Mouse (Mus musculus) neural tube, embryonic 11.5 days (tissue): ENCODE data around the gene Cetn2. TPM values are rescaled to one million over a fixed set of nuclear protein-coding genes. Genes with fewer than 3 reads are reported as not detected.
A peak's percentile ranks its signal among the peaks of the same experiment; 100 is the strongest.

Experiments used
- ATAC-seq: fragments of 200-750 bp; cut with Nextera tagmentation; 2 replicates; pipeline ENCODE4 v1.8.0; 2017; ENCODE audit warnings: moderate number of reproducible peaks, mild to moderate bottlenecking, moderate TSS enrichment, moderate library complexity; ENCODE audit not compliant: insufficient read depth, low FRiP score, low TSS enrichment
- DNase-seq: peaks from one replicate; pipeline ENCODE4 v3.0.0-alpha.2; 2015; ENCODE audit warnings: low spot score
- H3K27ac ChIP-seq: fragments of 300-500 bp; sonication (generic); 2 replicates; pipeline ENCODE4 v1.5.1; 2014; ENCODE audit warnings: low read depth, mild to moderate bottlenecking, low read length
- H3K27me3 ChIP-seq: fragments of 300-500 bp; sonication (generic); 2 replicates; pipeline ENCODE4 v1.6.1; 2014; ENCODE audit warnings: mild to moderate bottlenecking, low read length, mixed read lengths; ENCODE audit not compliant: control insufficient read depth, insufficient read depth
- H3K36me3 ChIP-seq: fragments of 300-500 bp; sonication (generic); 2 replicates; pipeline ENCODE4 v1.6.1; 2014; ENCODE audit warnings: mild to moderate bottlenecking, low read length, moderate library complexity, mixed read lengths; ENCODE audit not compliant: control insufficient read depth, insufficient read depth
- H3K4me1 ChIP-seq: fragments of 300-500 bp; sonication (generic); 2 replicates; pipeline ENCODE4 v1.6.1; 2014; ENCODE audit warnings: low read length, mixed read lengths; ENCODE audit not compliant: control insufficient read depth, insufficient read depth
- H3K4me2 ChIP-seq: fragments of 300-500 bp; sonication (generic); 2 replicates; pipeline ENCODE4 v1.6.1; 2014; ENCODE audit warnings: low read depth, mild to moderate bottlenecking, moderate library complexity
- H3K4me3 ChIP-seq: fragments of 300-500 bp; sonication (generic); 2 replicates; pipeline ENCODE4 v1.5.1; 2014; ENCODE audit warnings: low read depth, low read length
- H3K9ac ChIP-seq: fragments of 300-500 bp; sonication (generic); 2 replicates; pipeline ENCODE4 v1.6.1; 2014; ENCODE audit warnings: mild to moderate bottlenecking, low read length
- H3K9me3 ChIP-seq: fragments of 300-500 bp; sonication (generic); 2 replicates; pipeline ENCODE4 v1.6.1; 2016; ENCODE audit warnings: low read length; ENCODE audit not compliant: control insufficient read depth
- WGBS: fragments of 180-500 bp; shearing (Covaris S2); extraction: QIAGEN DNeasy Blood & Tissue Kit; methylation state at CpG from one replicate; pipeline ENCODE4 v1.1.7; 2014; 5-methylcytosine and 5-hydroxymethylcytosine counted together
- polyA plus RNA-seq: library from polyadenylated mRNA; unstranded; fragments of >200 nt; fragmentation: Nextera tagmentation; extraction: Ambion mirVana; gene quantifications from 2 replicates; pipeline ENCODE4 v1.2.1, GENCODE M21; 2014

The Cetn2 gene
- polyA plus RNA-seq, 1 experiment from 2014 or later, result 92.2 TPM

- H3K36me3 ChIP-seq, result no peaks in the 10 kb centered on the region
- H3K4me1 ChIP-seq, result no peaks in the 10 kb centered on the region
- 16% methylated on average over 2 of the region's 2 CpGs for WGBS
- no peaks in the 10 kb centered on the region for H3K9me3 ChIP-seq
- no peak overlapping the region for H3K9ac ChIP-seq
- ATAC-seq (peak; percentile 74; the same call in 1 of the 2 replicates), DNase-seq (peak; percentile 12)
- H3K27me3 ChIP-seq, result no peaks in the 10 kb centered on the region
- no peak overlapping the region for H3K4me3 ChIP-seq
- H3K27ac ChIP-seq, result no peak overlapping the region
- no peak overlapping the region for H3K4me2 ChIP-seq
Measured at GRCm38 (mm10) chrX:72908404-72908741, 9.8 kb downstream of the Cetn2 start.

- Histone ChIP-seq H3K9ac (no peak overlapping the region), H3K27ac (no peak overlapping the region), H3K9me3 (no peaks in the 10 kb centered on the region), H3K4me2 (no peak overlapping the region), H3K36me3 (no peaks in the 10 kb centered on the region), H3K4me3 (no peak overlapping the region), H3K4me1 (no peaks in the 10 kb centered on the region), H3K27me3 (no peaks in the 10 kb centered on the region)
- 75% methylated on average over 6 of the region's 6 CpGs for WGBS
- ATAC-seq, result no peak
- no peak for DNase-seq
Measured at GRCm38 (mm10) chrX:72907619-72908403, 10.4 kb downstream of the Cetn2 start.

- Histone ChIP-seq H3K9ac (no peak overlapping the region), H3K27ac (no peak overlapping the region), H3K4me1 (no peaks in the 10 kb centered on the region), H3K27me3 (no peaks in the 10 kb centered on the region), H3K4me3 (no peak overlapping the region), H3K9me3 (no peaks in the 10 kb centered on the region), H3K36me3 (no peaks in the 10 kb centered on the region), H3K4me2 (no peak overlapping the region)
- 34% methylated on average over 1 of the region's 1 CpGs for WGBS
- ATAC-seq (no peak), DNase-seq (no peak)
Measured at GRCm38 (mm10) chrX:72902530-72902929, 15.7 kb downstream of the Cetn2 start.

- 71% methylated on average over 1 of the region's 1 CpGs for WGBS
- H3K27ac ChIP-seq, result no peak overlapping the region
- no peak for ATAC-seq
Measured at GRCm38 (mm10) chrX:72896055-72896437, 22.2 kb downstream of the Cetn2 start.

GRCm38 (mm10) chrX:72895388-72896054 lies 22.7 kb downstream of the Cetn2 start:
- H3K4me1 ChIP-seq, result no peaks in the 10 kb centered on the region
- no peaks in the 10 kb centered on the region for H3K27me3 ChIP-seq
- no peak overlapping the region for H3K9ac ChIP-seq
- ATAC-seq (peak; percentile 81), DNase-seq (peak; percentile 55)
- no peak overlapping the region for H3K4me3 ChIP-seq
- H3K9me3 ChIP-seq, result no peaks in the 10 kb centered on the region
- no peak overlapping the region for H3K27ac ChIP-seq
- H3K4me2 ChIP-seq, result no peak overlapping the region
- no peaks in the 10 kb centered on the region for H3K36me3 ChIP-seq
- 51% methylated on average over 5 of the region's 5 CpGs for WGBS

More at GRCm38 (mm10) chrX:72896055-72896437, 22.2 kb downstream of the Cetn2 start:
- H3K4me1 ChIP-seq, result no peaks in the 10 kb centered on the region
- no peak overlapping the region for H3K9ac ChIP-seq
- no peaks in the 10 kb centered on the region for H3K36me3 ChIP-seq
- H3K4me2 ChIP-seq, result no peak overlapping the region
- H3K27me3 ChIP-seq, result no peaks in the 10 kb centered on the region
- DNase-seq, result no peak
- no peak overlapping the region for H3K4me3 ChIP-seq
- no peaks in the 10 kb centered on the region for H3K9me3 ChIP-seq

Other genes starting within 250 kb of the Cetn2 start
- 0.81 and 1.0 TPM in 2 replicates for gene Gabrq, start 93.2 kb downstream of the Cetn2 start, polyA plus RNA-seq
- gene Nsdhl, start 146 bp upstream of the Cetn2 start, polyA plus RNA-seq, result 43.5 and 51.3 TPM in 2 replicates
- gene Zfp185, start 68.9 kb upstream of the Cetn2 start, polyA plus RNA-seq, result 4.2 and 5.3 TPM in 2 replicates
- 0.20 TPM in 1 of 2 replicates, not detected in the other for gene Pnma5, start 118.7 kb upstream of the Cetn2 start, polyA plus RNA-seq
- gene Pnma3, start 146.4 kb upstream of the Cetn2 start, polyA plus RNA-seq, result 0.25 and 0.68 TPM in 2 replicates
- 0.20 and 0.73 TPM in 2 replicates for gene Xlr4a, start 164.1 kb upstream of the Cetn2 start, polyA plus RNA-seq
- gene Xlr3a, start 178.7 kb upstream of the Cetn2 start, polyA plus RNA-seq, result 3.3 and 4.1 TPM in 2 replicates
- gene Gm14685, start 198.6 kb upstream of the Cetn2 start, polyA plus RNA-seq, result not detected in 2 replicates
- gene Xlr5b, start 230.4 kb upstream of the Cetn2 start, polyA plus RNA-seq, result not detected in 2 replicates
- gene DXBay18, start 231.0 kb upstream of the Cetn2 start, polyA plus RNA-seq, result not detected in 2 replicates